Mouse (Mus musculus) hindbrain, embryonic 12.5 days (tissue): Measurements from ENCODE around the gene Emc10. TPM values are rescaled to one million over a fixed set of nuclear protein-coding genes. Genes with fewer than 3 reads are reported as not detected.

ENCODE experiments used
- ATAC-seq: fragments of 200-750 bp; cut with Nextera tagmentation; 2 replicates; pipeline ENCODE4 v1.8.0; 2017; ENCODE audit warnings: moderate TSS enrichment; ENCODE audit not compliant: low FRiP score
- H3K27ac ChIP-seq: fragments of 300-500 bp; sonication (generic); 2 replicates; pipeline ENCODE4 v1.5.1; 2016; ENCODE audit warnings: mild to moderate bottlenecking
- H3K27me3 ChIP-seq: fragments of 300-500 bp; sonication (generic); 2 replicates; pipeline ENCODE4 v1.6.1; 2016; ENCODE audit warnings: mild to moderate bottlenecking
- H3K36me3 ChIP-seq: fragments of 300-500 bp; sonication (generic); 2 replicates; pipeline ENCODE4 v1.6.1; 2016; ENCODE audit warnings: mild to moderate bottlenecking
- H3K4me1 ChIP-seq: fragments of 300-500 bp; sonication (generic); 2 replicates; pipeline ENCODE4 v1.6.1; 2016
- H3K4me2 ChIP-seq: fragments of 300-500 bp; sonication (generic); replicated peaks from 2 replicates; pipeline ENCODE4 v1.6.1; 2016; ENCODE audit warnings: mild to moderate bottlenecking
- H3K4me3 ChIP-seq: fragments of 300-500 bp; sonication (generic); 2 replicates; pipeline ENCODE4 v1.5.1; 2016; ENCODE audit warnings: mild to moderate bottlenecking
- H3K9ac ChIP-seq: fragments of 300-500 bp; sonication (generic); 2 replicates; pipeline ENCODE4 v1.6.1; 2016; ENCODE audit warnings: mild to moderate bottlenecking, moderate library complexity
- H3K9me3 ChIP-seq: fragments of 300-500 bp; sonication (generic); replicated peaks from 2 replicates; pipeline ENCODE4 v1.6.1; 2016; ENCODE audit warnings: mild to moderate bottlenecking
- WGBS: fragments of 180-500 bp; shearing (Covaris S2); methylation state at CpG from one replicate; pipeline ENCODE4 v1.1.7; 2016; 5-methylcytosine and 5-hydroxymethylcytosine counted together
- polyA plus RNA-seq: library from polyadenylated mRNA; unstranded; fragments of >200 nt; fragmentation: Nextera tagmentation; extraction: Ambion mirVana; gene quantifications from 2 replicates; pipeline ENCODE4 v1.2.1, GENCODE M21; 2016

Gene Emc10
- polyA plus RNA-seq, 1 experiment from 2014 or later = 142 TPM

DNA sequence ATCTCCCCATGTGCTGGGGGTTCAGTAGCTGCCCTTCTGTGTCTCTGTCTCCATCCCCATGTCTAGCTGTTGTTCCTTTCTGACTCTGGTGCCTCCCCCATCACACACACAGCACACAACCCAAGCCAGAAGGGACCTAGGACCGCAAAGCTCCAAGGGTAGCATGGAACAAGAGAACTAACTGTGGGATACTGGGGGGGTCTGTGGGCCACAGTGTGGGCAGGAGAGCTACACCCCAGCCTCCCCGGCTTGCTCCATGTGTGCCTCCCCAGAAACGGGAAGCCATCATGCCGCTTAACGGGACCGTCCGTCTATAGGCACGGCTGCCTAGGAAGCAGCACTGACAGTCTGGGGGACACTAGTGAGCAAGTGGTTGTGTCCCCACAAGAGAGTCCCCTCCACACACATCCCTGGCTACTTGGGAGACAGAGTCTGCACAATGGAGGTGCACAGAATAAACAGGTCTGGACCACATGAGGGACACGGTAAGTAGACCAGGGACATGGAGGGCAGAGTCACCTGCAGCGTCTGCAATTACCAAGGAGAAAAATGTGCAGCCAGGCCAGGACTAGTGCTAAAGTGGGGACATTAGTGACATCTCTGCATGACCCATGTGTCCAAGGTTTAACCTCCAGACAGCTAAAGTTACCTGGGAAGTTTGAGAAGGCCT is 32.6 kb downstream of the Emc10 start:
- Histone ChIP-seq H3K4me3 (no peak overlapping the region), H3K9ac (0 out of 2 replicates have a peak overlapping the region, but pooled peaks have one; percentile 20), H3K9me3 (no peaks in the 10 kb centered on the region), H3K27ac (peak overlapping the region; percentile 64), H3K27me3 (peaks cover 34% of the 10 kb centered on the region), H3K4me2 (no peak overlapping the region), H3K36me3 (peaks cover 44% of the 10 kb centered on the region), H3K4me1 (peaks cover 41% of the 10 kb centered on the region)
- ATAC-seq = no peak
- WGBS = 88% methylated on average over 10 of the region's 10 CpGs

DNA sequence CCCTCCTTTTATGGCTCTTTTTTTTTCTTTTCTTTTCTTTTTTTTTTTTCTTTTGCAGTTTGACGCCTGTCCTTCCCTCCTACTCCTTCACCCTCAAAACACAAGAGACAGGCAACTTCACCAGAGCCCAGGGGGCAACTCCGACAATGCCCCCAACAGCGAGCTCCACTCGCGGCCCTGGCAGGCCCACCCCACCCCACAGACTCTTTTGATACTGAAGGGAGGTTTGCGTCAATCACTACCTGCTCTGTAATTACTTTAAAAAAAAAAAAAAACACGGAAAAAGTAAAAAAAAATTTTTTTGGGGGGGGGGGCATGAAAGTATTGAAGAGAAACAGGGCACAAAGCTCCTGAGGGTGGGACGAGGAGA is 33.3 kb downstream of the Emc10 start:
- H3K4me3 ChIP-seq = no peak overlapping the region
- peaks cover 34% of the 10 kb centered on the region for H3K27me3 ChIP-seq
- 39% methylated on average over 8 of the region's 8 CpGs for WGBS
- H3K9me3 ChIP-seq = no peaks in the 10 kb centered on the region
- ATAC-seq = no peak
- no peak overlapping the region; the same call in 1 of the 2 replicates for H3K27ac ChIP-seq
- H3K36me3 ChIP-seq = peaks cover 50% of the 10 kb centered on the region
- H3K4me2 ChIP-seq = no peak overlapping the region; the same call in 1 of the 2 replicates
- no peak overlapping the region for H3K9ac ChIP-seq
- peaks cover 36% of the 10 kb centered on the region for H3K4me1 ChIP-seq

DNA sequence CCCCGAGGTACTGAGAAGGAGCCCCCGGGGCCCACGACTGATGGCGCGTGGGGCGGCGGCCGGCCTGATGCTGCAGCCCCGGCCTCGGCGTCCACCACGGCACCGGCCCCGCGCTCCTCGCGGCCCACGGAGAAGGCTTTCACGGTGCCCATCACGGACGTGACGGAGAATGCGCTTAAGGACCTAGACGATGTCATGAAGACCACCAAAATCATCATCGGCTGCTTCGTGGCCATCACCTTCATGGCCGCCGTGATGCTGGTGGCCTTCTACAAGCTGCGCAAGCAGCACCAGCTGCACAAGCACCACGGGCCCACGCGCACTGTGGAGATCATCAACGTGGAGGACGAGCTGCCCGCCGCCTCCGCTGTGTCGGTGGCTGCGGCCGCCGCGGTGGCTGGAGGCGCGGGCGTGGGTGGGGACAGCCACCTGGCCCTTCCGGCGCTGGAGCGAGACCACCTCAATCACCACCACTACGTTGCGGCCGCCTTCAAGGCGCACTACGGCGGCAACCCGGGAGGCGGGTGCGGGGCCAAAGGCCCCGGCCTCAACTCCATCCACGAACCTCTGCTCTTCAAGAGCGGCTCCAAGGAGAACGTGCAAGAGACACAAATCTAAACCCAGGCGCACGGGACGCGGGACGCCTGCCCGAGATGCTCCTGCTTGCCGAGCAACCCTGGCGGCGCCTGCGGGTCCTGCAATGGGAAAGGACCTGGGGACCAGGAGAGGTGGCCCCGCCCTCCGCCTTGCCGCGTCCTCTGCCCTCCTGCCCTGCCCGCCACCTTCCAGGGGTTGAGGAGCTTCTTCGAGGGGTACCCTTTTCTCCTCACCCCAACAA is 33.9 kb downstream of the Emc10 start:
- peak overlapping the region; percentile 34 for H3K4me2 ChIP-seq
- no peak overlapping the region for H3K9ac ChIP-seq
- H3K36me3 ChIP-seq = peaks cover 56% of the 10 kb centered on the region
- H3K27ac ChIP-seq = no peak overlapping the region
- peak overlapping the region; percentile 13; the same call in 1 of the 2 replicates for H3K4me3 ChIP-seq
- peaks cover 34% of the 10 kb centered on the region for H3K27me3 ChIP-seq
- H3K9me3 ChIP-seq = no peaks in the 10 kb centered on the region
- WGBS = 22% methylated on average over 77 of the region's 77 CpGs
- peaks cover 36% of the 10 kb centered on the region for H3K4me1 ChIP-seq
- no peak for ATAC-seq

DNA sequence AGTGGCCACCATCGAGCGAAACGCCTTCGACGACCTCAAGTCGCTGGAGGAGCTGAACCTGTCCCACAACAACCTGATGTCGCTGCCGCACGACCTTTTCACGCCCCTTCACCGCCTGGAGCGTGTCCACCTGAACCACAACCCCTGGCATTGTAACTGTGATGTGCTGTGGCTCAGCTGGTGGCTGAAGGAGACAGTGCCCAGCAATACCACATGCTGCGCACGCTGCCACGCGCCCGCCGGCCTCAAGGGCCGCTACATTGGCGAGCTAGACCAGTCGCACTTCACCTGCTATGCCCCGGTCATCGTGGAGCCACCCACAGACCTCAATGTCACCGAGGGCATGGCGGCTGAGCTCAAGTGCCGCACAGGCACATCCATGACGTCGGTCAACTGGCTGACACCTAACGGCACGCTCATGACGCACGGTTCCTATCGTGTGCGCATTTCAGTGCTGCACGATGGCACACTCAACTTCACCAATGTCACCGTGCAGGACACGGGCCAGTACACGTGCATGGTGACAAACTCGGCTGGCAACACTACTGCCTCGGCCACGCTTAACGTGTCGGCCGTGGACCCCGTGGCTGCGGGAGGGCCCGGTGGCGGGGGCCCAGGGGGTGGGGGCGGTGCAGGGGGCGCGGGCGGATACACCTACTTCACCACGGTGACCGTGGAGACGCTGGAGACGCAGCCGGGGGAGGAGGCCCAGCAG is 34.7 kb downstream of the Emc10 start:
- no peak overlapping the region for H3K9ac ChIP-seq
- H3K27ac ChIP-seq = no peak overlapping the region
- ATAC-seq = no peak
- H3K4me1 ChIP-seq = peaks cover 36% of the 10 kb centered on the region
- H3K36me3 ChIP-seq = peaks cover 64% of the 10 kb centered on the region
- peak overlapping the region; percentile 34; the same call in 1 of the 2 replicates for H3K4me2 ChIP-seq
- H3K9me3 ChIP-seq = no peaks in the 10 kb centered on the region
- 61% methylated on average over 57 of the region's 57 CpGs for WGBS
- peaks cover 34% of the 10 kb centered on the region for H3K27me3 ChIP-seq
- H3K4me3 ChIP-seq = 0 out of 2 replicates have a peak overlapping the region, but pooled peaks have one; percentile 13

DNA sequence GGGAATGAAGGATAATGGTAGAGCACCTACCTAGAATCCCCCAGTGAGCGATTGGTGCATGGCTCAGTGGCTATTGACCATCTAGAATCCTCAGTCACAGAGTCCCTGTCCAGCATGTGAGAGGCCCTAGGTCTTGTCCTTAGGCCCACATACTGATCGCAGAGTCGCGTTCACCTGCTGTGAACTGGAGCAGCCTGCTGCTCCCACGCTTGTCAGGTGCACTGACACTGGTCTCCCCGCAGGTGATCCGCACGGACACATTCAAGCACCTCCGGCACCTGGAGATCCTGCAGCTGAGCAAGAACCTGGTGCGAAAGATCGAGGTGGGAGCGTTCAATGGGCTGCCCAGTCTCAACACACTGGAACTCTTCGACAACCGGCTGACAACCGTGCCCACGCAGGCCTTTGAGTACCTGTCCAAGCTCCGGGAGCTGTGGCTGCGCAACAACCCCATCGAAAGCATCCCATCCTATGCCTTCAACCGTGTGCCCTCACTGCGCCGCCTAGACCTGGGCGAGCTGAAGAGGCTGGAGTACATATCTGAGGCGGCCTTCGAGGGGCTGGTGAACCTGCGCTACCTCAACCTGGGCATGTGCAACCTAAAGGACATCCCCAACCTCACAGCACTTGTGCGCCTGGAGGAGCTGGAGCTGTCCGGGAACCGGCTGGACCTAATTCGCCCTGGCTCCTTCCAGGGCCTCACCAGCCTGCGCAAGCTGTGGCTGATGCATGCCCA is 35.4 kb downstream of the Emc10 start:
- H3K27me3 ChIP-seq = peaks cover 34% of the 10 kb centered on the region
- ATAC-seq = no peak

DNA sequence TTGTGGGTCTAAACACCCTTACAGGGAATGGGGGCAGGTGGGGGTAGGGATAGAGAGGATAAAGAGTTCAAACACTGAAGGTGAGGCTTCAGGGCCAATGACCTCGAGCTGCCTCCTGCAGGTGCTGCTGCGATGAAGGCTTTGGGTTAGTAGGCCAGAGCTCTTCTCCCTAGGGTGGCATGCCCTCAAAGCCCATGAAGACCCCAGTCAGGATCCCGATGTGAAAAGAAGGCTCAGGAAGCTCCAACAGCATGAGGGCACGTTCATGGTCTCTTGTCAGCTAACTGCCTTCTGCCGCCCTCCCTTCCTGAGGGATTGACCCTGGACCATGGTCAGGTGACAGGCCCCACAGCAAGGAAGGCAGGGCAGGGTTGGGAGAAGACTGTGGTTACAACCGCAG is 36.3 kb downstream of the Emc10 start:
- ATAC-seq = no peak
- 79% methylated on average over 6 of the region's 6 CpGs for WGBS
- Histone ChIP-seq H3K27me3 (peaks cover 34% of the 10 kb centered on the region), H3K36me3 (peaks cover 77% of the 10 kb centered on the region), H3K4me1 (peaks cover 27% of the 10 kb centered on the region), H3K9me3 (no peaks in the 10 kb centered on the region), H3K27ac (no peak overlapping the region), H3K4me2 (no peak overlapping the region), H3K9ac (no peak overlapping the region), H3K4me3 (no peak overlapping the region)

More for the DNA sequence above, 35.4 kb downstream of the Emc10 start:
- H3K4me3 ChIP-seq = no peak overlapping the region
- peaks cover 69% of the 10 kb centered on the region for H3K36me3 ChIP-seq
- no peak overlapping the region for H3K4me2 ChIP-seq
- no peaks in the 10 kb centered on the region for H3K9me3 ChIP-seq
- no peak overlapping the region for H3K27ac ChIP-seq
- 79% methylated on average over 31 of the region's 31 CpGs for WGBS
- H3K4me1 ChIP-seq = peaks cover 34% of the 10 kb centered on the region
- H3K9ac ChIP-seq = no peak overlapping the region

DNA sequence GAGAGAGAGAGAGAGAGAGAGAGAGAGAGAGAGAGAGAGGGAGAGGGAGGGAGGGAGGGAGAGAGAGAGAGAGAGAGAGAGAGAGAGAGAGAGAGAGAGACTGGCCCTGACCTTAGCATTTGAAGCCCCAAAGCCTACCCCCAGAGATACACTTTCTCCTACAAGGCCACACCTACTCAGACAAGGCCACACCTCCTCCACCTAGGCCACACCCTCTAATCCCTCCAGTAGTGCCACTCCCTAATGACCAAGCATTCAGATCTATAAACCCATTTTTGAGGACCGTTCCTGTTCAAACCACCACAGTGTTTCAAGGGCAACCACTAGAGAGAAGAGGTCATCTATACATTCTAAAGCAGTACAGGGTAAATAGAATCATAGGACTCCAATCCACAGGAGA is 40.0 kb downstream of the Emc10 start:
- Histone ChIP-seq H3K4me3 (no peak overlapping the region), H3K27me3 (peaks cover 18% of the 10 kb centered on the region), H3K4me2 (no peak overlapping the region), H3K9ac (no peak overlapping the region), H3K27ac (no peak overlapping the region), H3K4me1 (peaks cover 18% of the 10 kb centered on the region), H3K9me3 (no peaks in the 10 kb centered on the region), H3K36me3 (peaks cover 69% of the 10 kb centered on the region)
- 91% methylated on average over 1 of the region's 1 CpGs for WGBS
- ATAC-seq = no peak

DNA sequence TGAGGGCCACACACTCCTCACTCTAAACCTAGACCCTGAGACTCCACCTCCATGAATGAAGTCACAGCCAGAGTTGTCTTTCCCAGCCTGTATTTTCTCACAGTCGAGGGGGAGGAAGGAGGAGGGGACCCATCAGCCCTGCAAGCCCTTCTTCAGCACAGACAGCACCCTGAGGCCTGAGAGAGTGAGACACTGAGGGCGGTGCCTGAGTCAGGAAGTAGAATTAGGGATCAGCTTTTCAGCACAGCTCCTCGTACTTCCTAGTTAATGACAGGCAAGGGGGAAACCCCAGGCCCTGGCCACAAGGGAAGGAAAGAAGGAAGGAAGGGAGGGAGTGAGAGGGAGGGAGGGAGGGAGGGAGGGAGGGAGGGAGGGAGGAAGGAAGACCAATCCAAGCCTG is 43.1 kb downstream of the Emc10 start:
- 0 out of 2 replicates have a peak, but pooled peaks have one; percentile 10 for ATAC-seq
- no peak overlapping the region for H3K4me3 ChIP-seq
- H3K36me3 ChIP-seq = peaks cover 72% of the 10 kb centered on the region
- 32% methylated on average over 3 of the region's 3 CpGs for WGBS
- no peak overlapping the region for H3K27ac ChIP-seq
- H3K9me3 ChIP-seq = no peaks in the 10 kb centered on the region
- no peaks in the 10 kb centered on the region for H3K27me3 ChIP-seq
- no peak overlapping the region for H3K9ac ChIP-seq
- peaks cover 23% of the 10 kb centered on the region for H3K4me1 ChIP-seq
- no peak overlapping the region for H3K4me2 ChIP-seq

DNA sequence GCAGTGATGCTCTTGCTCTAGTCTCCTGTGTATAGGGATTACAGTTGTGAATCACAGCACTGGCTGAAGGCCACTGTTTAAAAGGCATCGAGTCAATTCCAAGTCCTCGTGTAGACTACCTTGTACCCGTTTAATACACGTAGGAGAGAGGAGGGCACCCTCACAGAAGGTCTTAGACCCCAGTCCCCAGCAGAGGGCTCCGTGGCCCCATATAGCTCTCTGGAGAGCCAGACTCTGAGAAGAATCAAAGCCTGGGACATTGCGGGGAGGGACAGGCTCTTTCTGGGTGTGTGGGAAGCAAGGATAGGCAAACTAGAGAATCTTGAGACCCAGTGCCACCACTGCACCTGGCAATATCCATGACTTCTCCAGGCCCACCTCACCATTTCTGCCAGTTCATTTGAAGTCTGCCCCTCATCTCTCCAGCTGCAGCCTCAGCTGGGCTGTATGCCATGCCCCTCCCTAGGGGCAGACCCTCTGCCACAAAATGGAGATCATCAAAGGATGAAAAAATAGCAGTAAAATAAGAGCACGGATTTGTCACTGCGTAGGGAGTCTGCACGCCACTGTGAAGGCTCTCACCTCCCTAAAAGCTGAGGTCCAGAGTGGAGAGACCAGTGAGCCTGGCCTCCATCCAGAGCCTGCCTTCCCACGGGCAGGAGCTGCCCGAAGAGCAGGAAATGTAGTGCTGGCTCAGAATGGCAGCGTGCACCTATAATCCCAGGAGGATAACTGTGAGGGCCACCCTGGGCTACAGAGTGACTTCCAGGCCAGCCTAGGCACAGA is 50.1 kb downstream of the Emc10 start:
- H3K9ac ChIP-seq = peak overlapping the region; percentile 73; the same call in 1 of the 2 replicates
- peak overlapping the region; percentile 87 for H3K4me2 ChIP-seq
- no peak for ATAC-seq
- H3K36me3 ChIP-seq = peaks cover 52% of the 10 kb centered on the region
- H3K9me3 ChIP-seq = no peaks in the 10 kb centered on the region
- no peak overlapping the region for H3K4me3 ChIP-seq
- 57% methylated on average over 12 of the region's 12 CpGs for WGBS
- H3K27ac ChIP-seq = no peak overlapping the region
- peaks cover 50% of the 10 kb centered on the region for H3K4me1 ChIP-seq
- peaks cover 29% of the 10 kb centered on the region for H3K27me3 ChIP-seq

DNA sequence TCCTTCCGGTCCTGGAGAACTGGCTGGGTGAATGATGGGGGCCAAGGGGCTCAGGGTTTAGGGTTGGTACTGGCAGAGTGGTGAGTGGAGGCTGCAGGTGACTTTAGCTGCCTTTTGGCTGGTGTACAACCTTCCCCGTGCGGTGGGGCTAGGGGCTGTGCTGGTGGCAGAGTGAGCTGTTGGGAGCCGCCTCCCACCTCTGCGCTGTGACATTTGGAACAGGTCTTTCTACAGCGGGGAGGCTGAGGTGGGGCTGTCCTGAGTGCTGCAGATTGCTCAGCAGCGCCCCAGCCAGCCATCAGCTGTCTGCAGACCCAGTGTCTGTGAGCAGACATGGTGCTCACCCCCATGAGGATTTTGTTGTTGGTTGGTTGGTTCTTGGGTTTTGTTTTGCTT is 50.8 kb downstream of the Emc10 start:
- H3K4me1 ChIP-seq = peaks cover 51% of the 10 kb centered on the region
- H3K27me3 ChIP-seq = peaks cover 35% of the 10 kb centered on the region
- H3K4me3 ChIP-seq = peak overlapping the region; percentile 71
- peak overlapping the region; percentile 73 for H3K9ac ChIP-seq
- no peak for ATAC-seq
- peaks cover 49% of the 10 kb centered on the region for H3K36me3 ChIP-seq
- no peaks in the 10 kb centered on the region for H3K9me3 ChIP-seq
- H3K4me2 ChIP-seq = peak overlapping the region; percentile 87
- 41% methylated on average over 7 of the region's 7 CpGs for WGBS
- H3K27ac ChIP-seq = no peak overlapping the region

DNA sequence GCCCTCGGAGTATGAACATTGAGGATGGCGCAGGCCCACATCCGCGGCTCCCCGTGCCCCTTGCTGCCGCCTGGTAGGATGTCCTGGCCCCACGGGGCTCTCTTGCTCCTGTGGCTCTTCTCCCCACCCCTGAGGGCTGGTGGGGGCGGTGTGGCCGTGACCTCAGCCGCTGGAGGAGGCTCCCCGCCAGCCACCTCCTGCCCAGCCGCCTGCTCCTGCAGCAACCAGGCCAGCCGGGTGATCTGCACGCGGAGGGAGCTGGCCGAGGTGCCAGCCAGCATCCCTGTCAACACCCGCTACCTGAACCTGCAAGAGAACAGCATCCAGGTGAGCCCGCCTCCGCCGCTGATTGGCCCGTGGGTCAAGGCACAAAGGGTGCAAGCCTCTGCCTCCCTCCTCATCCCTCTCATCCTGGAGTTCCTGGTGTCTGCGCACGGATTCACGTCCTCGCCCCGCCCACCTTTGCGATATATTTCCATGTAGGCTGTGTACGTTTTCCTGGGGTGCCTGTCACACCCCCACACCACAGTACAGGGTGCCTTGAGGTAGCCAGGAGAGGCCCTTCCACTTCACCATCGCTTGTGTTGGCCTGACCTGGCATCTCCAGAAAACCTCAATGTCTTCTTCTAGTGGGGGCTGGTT is 51.3 kb downstream of the Emc10 start:
- H3K4me1 ChIP-seq = peaks cover 51% of the 10 kb centered on the region
- H3K36me3 ChIP-seq = peaks cover 44% of the 10 kb centered on the region
- H3K27ac ChIP-seq = no peak overlapping the region
- no peak for ATAC-seq
- peak overlapping the region; percentile 71 for H3K4me3 ChIP-seq
- H3K4me2 ChIP-seq = peak overlapping the region; percentile 87
- peaks cover 35% of the 10 kb centered on the region for H3K27me3 ChIP-seq
- H3K9ac ChIP-seq = peak overlapping the region; percentile 73
- no peaks in the 10 kb centered on the region for H3K9me3 ChIP-seq
- 24% methylated on average over 29 of the region's 29 CpGs for WGBS
